Mouse (Mus musculus) yolk sac, embryonic 10.5 days (tissue): ENCODE results near the gene Gadl1.

Source experiments
- DNase-seq: peaks from one replicate; pipeline ENCODE4 v3.0.0-alpha.2; 2017; ENCODE audit warnings: low spot score

The Gadl1 gene

DNA sequence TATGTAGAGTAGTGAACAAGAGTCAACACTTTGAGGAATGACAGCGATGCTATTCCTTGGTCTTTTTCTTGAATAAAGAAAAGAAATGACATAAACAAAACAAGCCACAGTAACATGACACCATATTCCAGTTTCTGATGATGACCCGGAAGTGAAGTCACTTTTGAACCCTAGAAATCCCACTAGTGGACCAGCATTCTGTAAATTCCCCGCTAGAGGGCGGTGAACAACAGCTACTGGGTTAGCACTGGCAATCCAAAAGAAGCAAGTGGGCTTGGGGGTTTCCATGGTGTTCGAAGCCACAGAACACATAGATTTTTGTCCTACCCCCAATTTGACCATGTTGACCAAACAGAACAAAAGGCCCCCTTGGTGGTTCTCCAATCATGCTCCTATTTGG lies 178.6 kb downstream of the Gadl1 start:
- peak; percentile 46 for DNase-seq

DNA sequence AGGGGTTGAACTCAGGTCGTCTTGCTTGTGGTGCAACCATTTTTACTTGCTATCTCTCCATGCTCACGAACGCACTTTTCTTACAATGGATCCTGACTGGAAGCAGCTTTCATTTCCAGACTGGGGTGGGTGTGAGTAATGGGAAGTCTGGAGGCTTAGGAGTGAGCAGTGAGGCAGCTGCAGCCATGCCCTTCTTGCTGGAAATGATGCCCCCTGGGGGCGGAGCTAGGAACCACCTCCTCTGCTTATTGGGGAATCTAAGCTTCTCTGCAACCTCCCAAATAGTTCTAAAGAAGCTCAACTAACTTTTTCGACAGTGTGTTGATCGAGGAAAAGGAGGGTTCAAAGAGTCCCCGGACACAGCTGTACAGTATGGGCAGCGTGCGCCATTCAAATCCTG lies 179.7 kb downstream of the Gadl1 start:
- DNase-seq, result no peak

DNA sequence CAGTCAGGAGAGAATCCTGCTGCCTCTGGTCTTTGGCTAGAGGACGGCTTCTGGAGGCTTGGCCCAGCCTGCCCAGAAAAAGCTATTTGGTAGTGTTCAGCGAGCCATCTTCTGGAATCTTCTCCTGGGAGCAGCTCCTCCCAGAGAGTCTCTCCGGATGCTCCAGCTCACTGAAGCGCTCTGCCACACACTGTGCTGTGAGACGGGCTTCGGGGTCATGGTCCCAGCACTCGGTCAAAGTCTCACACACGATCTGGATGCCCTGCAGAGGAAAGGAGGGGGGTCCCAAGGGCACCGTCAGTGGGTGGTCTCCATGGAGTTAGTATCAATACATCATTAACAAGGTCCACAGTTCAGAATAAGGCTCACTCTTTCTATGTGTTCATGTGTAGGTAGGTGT lies 181.0 kb downstream of the Gadl1 start:
- no peak for DNase-seq

DNA sequence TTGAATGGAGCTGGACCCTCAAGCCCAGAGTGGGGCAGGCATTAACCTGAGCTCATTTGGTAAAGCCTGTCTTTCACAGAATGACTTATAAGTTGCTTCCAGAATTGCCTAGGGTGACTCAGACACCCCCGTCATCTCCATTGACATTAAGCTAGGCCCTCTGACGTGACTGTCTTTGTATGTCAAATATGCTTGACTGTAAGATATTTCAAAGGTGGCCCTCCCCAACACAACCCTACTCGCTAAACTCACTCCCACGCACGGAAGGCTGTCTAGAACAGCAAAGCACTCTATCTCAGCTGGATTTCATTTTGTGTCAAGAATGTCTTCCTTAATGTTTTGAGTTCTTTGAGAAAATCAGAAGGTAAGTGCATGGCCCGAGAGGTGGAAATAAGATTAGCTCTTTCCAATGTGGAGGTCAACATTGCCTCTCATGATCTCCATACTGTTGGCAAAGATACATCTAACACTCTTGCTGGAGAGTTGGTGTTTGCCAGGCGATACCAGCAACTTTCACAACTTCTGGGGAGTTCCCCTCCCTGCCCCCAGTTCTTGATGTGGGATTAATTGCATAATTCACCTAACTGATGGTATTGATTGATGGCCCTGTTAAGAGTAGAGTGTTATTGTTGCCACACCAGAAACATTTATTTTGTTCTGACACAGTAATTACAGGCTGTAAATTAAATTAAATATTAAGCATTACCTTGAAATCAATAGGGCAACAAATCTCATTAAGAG lies 182.0 kb downstream of the Gadl1 start:
- DNase-seq, result no peak

DNA sequence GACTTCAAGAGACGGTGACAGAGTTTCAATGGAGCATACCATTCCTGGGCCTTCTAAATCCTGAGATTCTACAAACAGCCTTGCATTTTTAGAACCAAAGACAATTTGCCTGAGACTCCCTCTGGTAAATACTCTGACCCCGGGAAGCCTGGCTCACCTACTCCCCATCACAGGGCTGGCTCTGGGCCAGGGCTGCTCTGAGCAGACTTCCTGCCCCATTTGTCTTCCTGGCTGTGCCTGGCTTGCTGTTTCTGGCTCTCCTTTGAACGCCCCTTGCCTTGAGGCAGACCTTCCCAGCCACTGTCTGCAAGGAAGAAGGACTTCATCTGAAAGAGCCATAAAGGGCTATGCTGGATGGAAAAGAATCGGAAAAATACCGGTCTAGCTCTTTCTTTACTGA lies 182.7 kb downstream of the Gadl1 start:
- DNase-seq, result peak; percentile 41

DNA sequence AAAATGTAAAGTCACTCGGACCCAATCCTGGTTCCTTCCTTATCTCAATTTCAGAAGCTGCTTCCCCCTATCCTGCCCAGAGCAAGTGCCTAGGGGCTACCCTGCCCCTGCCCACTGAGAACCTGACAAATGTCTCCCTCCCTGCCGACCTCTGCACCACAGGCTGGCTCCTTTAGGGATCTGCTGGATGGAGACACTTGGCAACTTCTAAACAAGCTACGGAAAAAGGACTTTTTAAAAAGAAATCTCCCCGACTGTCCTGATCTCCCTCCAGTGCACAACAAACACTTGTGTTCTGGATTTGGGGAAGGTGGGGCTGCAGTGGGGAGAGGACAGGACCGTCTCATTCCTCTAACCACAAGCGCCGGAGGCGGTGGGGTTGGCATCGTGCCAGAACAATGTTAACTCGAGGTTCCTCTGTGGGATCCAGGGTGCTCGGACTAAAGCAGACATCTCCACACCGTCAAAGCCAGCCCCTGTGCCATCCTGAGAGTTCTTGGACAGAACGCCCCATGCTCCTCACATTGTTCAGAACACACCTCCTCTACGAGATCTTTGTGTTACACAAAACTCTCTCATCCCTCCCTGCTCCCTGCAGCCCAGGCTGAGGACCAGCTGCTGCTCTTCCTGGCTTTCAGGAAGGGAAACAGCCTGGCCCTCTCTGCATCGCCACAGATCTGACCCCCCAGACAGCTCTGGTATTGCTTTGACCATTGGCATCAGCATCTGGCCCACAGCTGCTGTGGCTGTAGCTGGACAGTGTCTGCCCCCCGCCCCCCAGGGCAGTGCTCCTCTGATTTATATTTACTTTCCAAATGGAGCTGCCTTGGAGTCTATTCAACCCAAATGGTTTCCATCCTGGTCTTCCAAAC lies 189.7 kb downstream of the Gadl1 start:
- DNase-seq, result no peak

DNA sequence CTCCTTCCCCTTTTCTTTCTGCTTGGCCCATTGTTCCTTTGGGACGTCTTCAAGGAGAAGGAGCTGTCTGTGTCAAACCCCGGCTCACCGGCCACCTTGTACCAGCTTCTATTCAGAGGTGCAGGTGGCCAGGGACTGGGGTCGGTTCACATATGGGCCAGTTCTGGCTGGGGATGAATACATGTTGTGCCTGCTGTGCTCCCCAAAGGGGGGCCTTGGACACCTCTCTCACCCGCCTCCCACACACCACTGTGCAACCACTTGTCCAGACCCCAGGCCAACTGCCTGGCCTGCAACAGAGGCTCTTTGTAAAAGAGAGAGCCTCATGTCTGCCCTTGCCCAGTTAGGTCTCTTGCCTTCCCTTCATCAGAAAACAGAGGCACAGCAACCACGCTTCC lies 190.3 kb downstream of the Gadl1 start:
- DNase-seq, result no peak

DNA sequence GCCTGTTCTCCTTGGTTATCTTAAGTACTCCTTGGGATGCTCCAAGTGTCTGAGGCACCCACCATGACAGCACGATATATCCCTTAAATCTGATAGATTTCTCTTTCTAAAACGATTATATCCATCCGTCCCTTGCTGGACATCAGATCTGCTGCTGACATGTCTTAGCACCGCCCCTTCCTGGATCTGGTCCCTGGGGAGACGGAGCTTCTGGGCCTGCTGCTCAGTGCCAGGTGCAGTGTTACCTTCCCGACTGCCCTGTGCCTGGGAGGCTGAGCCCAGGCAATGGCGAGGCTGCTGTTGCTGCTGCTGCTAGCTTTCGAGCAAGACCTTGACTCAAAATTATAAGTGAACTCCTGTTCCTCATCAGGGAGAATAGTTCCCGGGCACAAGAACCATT lies 190.8 kb downstream of the Gadl1 start:
- DNase-seq, result no peak

DNA sequence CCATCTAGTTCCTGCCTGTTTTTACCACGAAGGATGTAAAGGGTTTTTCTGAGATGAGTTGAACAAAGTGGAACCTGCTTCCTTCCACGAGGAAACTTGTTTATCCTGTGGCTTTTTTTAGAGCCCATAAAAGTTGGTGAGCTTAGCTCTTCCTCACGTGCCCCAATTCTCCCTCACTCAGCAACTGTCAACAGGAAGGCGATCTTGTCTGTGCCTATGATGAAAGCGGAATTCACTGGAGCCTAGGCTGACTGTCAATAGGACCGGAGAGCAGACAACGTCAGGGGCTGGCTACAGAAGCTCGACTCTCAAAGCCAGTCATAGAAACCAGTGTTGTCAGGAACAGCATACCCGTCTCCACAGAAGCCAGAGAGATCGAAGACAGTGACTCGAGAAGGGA lies 192.6 kb downstream of the Gadl1 start:
- no peak for DNase-seq

DNA sequence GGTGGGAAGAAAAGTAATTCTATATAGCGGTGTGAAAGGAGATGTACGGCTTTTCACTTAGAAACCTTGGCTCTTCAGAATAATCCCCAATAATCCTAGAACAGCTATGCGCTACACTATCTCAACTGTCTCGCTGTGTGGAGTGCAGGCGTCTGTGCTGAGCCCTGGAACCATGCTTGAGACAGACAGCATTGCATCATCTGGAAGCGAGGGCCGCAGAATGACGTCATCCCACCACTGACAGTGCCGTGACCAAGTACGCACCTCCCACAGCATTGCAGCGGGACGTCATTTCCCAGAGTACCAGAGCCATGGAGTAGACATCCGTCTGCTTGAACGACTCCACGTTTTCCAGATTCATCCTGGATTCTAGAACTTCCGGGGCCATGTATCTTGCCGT lies 195.5 kb downstream of the Gadl1 start:
- no peak for DNase-seq

DNA sequence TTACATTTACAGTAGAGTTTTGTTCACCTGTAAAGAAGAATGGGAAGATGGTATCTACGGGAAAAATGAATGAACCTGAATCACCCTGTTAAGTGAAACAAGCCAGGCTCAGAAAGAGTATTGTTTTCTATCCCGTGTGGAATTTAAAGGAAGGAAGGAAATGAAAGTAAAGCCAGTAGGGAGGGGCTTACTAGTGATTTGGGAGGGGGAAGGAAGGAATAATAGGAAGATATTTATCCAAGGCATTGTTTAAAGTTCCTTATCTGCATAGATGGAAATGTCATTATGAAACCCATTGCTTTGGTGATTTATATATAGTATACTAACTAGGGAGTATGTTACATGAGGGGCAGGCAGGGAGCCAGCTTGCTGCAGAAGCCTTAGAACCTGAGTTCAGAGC lies 199.5 kb downstream of the Gadl1 start:
- DNase-seq, result no peak

DNA sequence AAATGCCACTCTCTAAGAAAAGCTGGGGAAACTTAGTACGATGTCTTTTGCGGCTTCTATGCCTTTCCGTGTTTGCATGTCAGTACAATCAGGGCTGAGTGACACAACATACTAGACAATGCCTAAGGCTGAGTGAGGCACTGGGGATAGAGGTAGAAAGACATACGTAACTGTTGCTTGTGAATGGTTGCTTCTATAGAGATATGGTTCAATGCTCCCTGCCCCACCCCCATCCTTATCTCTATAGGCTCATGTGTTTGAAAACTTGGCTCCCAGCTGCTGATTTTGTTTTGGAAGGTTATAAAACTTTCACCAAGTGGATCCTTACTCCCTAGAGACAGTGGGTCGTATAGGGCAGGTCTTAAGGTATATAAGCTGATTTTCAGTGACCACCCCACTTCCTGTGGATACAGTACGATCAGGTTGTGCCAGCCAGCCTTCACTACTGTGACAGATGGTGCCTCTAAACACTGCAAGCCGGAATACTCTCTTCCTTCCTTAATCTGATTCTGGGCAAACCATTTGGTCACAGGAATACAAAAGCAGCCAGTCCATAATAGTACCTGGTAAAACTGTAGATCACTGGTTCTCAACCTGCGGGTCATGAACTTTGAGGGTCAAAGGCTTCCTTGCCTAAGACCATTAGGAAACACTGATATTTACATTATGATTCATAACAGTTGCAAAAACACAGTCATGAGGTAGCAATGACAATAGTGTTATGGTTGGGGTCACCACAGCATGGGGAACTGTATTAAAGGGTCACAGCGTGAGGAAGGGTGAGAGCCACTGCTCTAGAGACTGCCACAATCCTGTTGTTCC lies 202.1 kb downstream of the Gadl1 start:
- DNase-seq, result no peak

DNA sequence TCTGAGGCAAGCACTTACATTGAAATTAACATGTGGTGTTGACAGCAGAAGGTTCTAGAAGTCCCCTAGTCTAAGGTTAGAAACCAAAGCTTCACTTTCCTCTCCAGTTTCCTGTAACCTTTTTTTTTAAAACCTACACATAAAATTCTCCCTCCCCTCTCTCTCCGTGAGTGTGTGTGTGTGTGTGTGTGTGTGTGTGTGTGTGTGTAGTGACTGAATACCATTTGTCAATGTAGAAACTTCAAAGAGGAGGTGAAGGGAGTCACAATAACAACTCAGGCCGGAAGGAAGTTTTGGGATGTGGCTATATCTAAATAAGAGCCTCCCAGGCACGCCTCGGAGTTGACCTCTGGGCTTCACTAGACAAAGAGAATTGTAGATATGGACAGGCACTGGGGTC lies 205.1 kb downstream of the Gadl1 start:
- DNase-seq, result no peak

DNA sequence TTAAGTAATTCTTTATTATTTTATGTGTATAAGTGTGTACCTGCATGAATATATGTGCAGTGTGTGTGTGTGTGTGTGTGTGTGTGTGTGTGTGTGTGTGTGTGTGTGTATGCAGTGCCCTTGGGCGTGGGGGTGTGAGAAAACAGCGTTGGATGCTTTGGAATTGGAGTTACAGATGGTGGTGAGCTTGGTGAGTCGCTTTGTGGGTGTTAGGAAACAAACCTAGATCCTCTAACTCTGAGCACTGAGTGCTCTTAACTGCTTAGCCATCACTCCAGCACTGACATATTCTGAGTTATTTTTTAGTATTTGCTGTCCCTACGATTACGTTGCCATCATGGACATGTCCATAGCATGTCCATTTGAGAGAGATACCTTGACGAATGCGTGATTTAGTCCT lies 206.6 kb downstream of the Gadl1 start:
- DNase-seq, result no peak

DNA sequence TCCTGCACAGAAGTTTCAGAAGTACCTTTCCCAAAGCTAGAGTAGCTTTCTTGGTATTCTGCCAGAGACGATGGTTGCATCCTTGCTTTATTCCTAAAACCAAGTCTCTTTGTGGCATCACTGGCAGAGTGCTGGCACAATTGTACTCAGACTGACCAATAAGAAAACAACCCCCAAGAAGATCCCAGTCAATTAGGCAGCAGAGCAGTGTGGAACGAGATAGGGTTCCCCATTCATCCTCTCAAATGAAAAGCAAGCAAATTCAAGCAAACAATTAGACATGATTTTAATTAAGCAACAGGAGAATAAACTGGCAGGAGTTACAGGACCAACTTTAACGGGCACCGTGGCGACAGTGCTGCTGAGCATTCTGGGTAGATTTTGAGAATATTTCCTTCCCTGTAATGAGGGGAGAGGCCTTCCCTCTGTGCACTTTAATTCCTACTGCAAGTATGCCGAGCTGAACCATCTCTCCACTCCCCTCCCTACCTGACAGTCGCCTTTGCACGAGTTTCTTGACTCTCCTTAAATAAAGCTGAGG lies 209.1 kb downstream of the Gadl1 start:
- DNase-seq, result no peak

DNA sequence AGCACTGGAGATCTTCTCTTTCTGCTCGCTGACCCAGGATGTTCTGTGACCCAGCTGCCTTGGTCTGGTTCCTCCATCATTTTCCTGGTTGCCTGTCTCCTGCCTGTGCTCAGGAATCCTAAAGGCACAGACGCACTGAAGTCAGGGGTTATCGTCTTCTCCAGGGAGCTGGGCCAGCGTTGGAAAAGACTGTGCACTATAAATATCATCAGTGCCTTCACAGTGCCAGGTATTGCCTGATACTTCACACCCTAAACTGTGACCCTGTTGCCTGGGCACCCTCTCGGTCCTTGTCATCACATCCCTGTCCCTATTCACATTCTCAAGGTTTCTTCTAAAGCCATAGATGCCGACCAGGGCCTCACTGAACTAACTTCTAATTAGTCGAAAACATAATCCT lies 210.7 kb downstream of the Gadl1 start:
- DNase-seq, result no peak

DNA sequence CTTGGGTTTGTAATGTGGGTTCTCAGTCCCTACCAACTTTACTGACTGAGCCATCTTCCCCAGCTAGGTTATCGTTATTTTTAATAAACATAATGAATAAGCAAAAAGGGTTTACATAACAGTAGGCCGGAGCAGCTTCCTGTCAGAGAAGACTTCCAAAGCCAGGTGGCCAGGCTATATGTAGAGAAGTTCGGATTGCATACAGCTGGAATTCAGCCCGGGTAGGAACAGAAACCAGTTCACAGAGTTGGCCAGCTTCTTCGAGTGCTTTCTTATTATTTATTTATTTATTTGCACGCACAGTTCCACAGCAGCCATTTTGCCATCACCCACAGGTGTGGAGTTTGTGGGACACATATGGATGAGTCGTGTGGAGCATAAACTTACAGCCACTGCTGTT lies 212.2 kb downstream of the Gadl1 start:
- no peak for DNase-seq

DNA sequence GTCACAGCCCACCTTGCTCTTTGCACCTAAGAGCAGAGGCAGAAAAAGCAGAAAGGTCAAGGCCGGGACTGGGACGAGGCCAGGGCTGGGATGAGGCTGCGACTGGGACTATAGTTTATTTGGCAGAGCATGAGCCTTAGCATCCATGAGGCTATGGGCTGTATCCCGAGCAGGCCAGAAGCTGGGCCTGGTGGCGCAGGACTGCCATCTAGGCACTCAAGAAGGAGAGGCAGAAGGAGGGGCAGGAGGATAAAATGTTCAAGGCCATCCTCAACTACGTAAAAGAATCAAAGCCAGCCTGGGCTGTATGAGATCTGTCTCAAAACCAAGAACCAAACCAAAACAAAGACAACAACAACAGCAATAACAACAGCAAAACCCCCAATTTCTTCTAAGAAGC lies 213.3 kb downstream of the Gadl1 start:
- DNase-seq, result no peak

DNA sequence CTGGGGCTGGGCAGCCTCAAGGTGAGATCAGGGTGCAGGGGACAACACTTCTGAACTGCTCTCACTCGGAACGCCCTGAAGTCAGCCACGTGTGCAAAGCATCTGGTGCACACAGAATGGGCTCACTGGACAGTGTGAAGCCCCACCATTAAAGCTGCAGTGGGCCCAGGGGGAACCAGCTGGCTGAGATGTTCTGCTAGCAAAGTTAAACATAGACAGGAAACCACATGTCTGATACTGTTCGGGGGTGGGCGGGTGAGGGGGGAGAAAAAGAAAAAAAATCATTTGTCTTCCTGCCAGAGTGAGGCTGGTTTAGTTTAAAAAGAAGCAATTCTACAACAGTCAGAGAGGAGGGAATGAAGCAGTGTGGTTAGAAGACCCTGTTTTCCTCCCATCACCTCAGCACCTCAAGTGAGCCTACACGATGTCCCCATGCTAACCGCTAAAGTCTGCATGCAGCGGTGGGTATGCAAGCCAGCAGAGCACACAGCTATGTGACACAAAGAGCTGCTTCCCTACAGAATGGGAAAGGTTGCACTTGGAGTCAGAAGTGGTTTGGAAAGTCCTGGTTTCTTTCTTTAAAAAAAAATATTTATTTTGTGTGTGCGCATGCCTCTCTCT lies 213.8 kb downstream of the Gadl1 start:
- DNase-seq, result peak; percentile 29
